Mouse (Mus musculus) small intestine, adult 2 months (tissue): ENCODE measurements around the gene Cacng2.

Source experiments
- CTCF ChIP-seq: fragments of 200-500 bp; IDR thresholded peaks from 2 replicates; pipeline ENCODE4 v1.5.1; 2012; ENCODE audit warnings: low read depth, mild to moderate bottlenecking, control low read depth, inconsistent platforms, low read length, moderate library complexity, mixed read lengths; ENCODE audit not compliant: insufficient replicate concordance, insufficient read length; ENCODE audit errors: extremely low read depth
- POLR2A ChIP-seq: fragments of 200-500 bp; IDR thresholded peaks from 2 replicates; pipeline ENCODE4 v1.6.1; 2012; ENCODE audit warnings: low read depth, mild to moderate bottlenecking, control low read depth, inconsistent platforms, low read length, moderate library complexity

GRCm38 (mm10) chr15:78157330-78157729, 37.5 kb upstream of the Cacng2 start:
- no peak for TF ChIP-seq CTCF
- no peak for TF ChIP-seq POLR2A
